Mouse (Mus musculus): ENCODE data around the gene Atxn7l3b. TPM values are rescaled to one million over a fixed set of nuclear protein-coding genes. Genes with fewer than 3 reads are reported as not detected.

Gene Atxn7l3b
- polyA plus RNA-seq, 1 experiment from 2014 or later, result 164 TPM

GRCm38 (mm10) chr10:112876655-112877393 lies 52.0 kb downstream of the Atxn7l3b start:
- no peak for DNase-seq (ENCODE audit: low spot score)

Data from thymus, postnatal 0 days (tissue).